Mouse (Mus musculus) testis, postnatal 10 days (tissue): ENCODE measurements around the gene 1700020N01Rik.
A peak's percentile ranks its signal among the peaks of the same experiment; 100 is the strongest.

Experiments used
- DNase-seq: peaks from one replicate; pipeline ENCODE4 v3.0.0; 2021; ENCODE audit warnings: low spot score

The 1700020N01Rik gene

DNA sequence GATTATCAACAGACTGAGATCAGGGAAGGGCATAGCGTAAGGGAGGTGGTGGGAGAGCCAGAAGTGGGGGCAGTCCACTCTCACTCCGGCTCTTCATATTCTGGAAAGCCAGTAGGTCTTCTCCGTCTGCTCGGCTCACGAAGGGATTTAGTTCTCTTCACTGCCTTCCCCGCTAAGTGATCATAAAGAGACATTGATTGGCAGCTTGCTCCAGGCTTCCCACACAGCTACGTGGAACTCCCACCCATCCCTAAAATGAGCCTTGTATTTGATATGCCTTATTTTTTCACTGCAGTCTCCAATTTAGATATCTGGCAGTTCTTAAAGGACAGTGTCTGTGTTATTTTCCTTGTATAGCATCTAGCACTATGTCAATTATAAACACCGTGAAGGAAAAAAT, 11.5 kb downstream of the 1700020N01Rik start:
- DNase-seq: no peak

- peak; percentile 45 for DNase-seq
These were observed 12.1 kb downstream of the 1700020N01Rik start for GRCm38 (mm10) chr10:21605011-21605571.

- DNase-seq: no peak
These were observed 12.7 kb downstream of the 1700020N01Rik start for GRCm38 (mm10) chr10:21605601-21606000.

GRCm38 (mm10) chr10:21606931-21607330, 14.0 kb downstream of the 1700020N01Rik start:
- no peak for DNase-seq

DNA sequence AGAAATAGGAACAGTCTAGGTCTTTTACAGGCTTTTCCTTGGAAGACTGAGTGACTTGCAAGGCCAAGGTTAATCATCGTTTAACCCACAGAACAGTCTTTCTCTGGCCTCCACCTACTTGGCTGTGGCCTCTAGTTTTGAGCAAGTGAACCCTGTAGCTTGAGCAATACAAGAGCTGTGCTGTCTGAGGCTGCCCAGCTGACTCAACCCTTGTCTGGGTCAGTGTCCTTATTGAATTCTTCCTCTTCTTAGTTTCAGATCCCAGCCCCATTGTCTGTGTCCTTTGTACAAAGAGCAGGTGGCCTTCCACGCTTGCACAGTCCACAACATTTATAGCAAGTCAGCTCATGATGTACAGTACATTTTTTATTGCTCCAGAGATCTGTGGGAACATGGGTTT, 16.6 kb downstream of the 1700020N01Rik start:
- no peak for DNase-seq

GRCm38 (mm10) chr10:21613021-21613860, 20.3 kb downstream of the 1700020N01Rik start:
- no peak for DNase-seq

DNA sequence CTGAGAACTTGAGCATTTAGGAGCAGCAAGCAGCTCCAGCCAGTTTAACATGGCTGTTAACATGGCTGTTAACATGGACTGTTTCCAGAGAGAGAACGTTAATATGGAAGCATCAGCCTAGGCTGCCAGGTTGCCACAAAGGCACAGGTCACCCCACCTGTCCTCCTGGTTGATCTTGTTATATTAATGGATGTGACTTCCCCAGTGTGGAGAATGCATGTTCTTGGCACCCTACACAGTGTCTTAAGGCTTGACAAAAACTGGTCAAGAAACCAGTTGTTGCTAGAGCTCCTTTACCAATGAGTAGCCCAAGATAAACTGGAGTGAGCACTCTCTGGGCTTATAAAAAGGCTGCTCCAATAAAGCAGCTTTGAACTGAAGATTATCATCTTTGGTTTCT, 21.6 kb downstream of the 1700020N01Rik start:
- DNase-seq: no peak

- no peak for DNase-seq
These were observed 26.0 kb downstream of the 1700020N01Rik start for GRCm38 (mm10) chr10:21618745-21619508.

DNA sequence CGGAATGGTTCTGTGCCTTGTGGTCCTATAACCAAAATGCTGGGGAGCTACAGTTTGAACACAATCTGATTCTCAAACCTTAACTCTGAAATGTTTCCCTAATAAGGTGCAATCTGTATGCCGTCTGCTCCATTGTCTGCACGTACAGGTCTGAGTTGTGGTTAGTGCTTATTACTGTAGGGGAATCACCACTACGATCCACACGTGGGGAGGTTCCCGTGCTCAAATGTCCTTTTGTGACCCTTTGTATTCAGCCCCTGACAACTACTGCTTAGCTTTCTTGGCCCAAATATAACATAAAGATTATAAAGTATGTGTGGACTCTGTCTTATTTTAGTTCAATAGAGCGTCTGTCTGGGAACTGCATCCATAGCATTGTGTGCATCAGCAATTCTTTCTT, 29.1 kb downstream of the 1700020N01Rik start:
- DNase-seq: no peak

- DNase-seq: peak; percentile 52
These were observed 35.6 kb downstream of the 1700020N01Rik start for GRCm38 (mm10) chr10:21628555-21628954.

GRCm38 (mm10) chr10:21629031-21629740, 36.2 kb downstream of the 1700020N01Rik start:
- no peak for DNase-seq

GRCm38 (mm10) chr10:21631481-21631880, 38.5 kb downstream of the 1700020N01Rik start:
- no peak for DNase-seq

- no peak for DNase-seq
These were observed 39.7 kb downstream of the 1700020N01Rik start for GRCm38 (mm10) chr10:21632687-21633086.

- DNase-seq: no peak
These were observed 43.2 kb downstream of the 1700020N01Rik start for GRCm38 (mm10) chr10:21635988-21636710.

GRCm38 (mm10) chr10:21636711-21637081, 43.8 kb downstream of the 1700020N01Rik start:
- DNase-seq: peak; percentile 31

DNA sequence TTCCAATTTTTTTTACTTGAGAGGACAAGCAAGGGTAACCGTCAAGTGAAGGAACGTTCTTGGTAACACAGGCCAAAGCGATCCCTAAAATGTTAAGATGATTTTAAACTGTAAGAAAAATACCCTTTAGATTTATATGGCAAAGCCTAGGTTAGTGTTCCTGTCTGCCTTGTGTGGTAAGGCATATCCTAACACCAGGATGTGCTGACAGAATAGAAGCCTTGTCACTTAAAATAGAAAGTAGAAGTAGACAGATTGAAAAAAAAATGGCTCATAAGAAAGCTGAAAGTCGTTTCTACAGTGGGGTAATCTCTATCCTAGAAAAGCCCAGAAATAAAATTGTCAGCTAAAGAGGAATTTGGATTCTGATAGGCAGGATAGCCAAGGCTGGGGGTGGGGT, 58.4 kb downstream of the 1700020N01Rik start:
- no peak for DNase-seq

DNA sequence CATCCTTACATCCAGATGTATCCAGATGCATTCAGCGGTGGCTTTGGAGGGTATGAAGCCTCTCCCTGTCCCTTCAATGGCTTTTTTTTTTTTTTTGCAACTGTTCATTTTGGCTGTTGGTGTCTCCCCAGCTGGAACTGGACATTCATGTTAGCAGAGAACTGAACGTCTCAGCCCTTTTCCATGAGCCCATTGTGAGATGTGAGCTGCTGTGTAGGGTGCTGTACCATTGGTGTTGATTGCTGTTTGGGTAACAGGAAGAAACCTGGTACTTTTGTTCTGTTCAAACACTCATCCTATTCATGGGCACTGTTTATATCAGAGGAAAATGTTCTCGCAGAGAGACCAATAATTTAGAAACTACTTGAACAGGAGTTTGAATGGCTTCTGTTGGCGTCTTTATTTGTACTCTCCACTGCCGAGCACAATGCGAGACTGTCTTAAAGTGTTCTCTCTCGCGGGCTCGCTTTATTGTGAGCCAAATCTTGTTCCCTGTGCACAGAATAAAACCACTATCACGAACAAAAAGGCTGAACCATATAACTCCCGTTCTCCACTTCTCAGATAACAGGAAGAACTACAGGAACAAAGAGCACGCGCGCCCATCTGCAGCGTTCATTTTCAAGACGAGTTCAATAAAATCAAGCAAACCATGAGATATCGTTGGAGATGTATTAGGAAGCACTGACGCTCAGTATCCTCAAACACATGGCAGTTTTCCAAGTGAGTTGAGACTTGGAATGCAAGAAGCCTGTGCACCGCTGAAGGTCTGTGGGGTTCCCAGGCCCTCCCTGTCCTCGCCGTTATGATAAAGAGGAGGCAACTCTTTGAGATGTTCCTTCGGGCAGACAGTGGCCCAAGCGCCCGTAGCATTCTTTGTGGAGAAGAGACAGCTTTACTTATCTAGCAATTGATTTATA, 59.7 kb downstream of the 1700020N01Rik start:
- DNase-seq: no peak

- no peak for DNase-seq
These were observed 60.5 kb downstream of the 1700020N01Rik start for GRCm38 (mm10) chr10:21653469-21653868.

DNA sequence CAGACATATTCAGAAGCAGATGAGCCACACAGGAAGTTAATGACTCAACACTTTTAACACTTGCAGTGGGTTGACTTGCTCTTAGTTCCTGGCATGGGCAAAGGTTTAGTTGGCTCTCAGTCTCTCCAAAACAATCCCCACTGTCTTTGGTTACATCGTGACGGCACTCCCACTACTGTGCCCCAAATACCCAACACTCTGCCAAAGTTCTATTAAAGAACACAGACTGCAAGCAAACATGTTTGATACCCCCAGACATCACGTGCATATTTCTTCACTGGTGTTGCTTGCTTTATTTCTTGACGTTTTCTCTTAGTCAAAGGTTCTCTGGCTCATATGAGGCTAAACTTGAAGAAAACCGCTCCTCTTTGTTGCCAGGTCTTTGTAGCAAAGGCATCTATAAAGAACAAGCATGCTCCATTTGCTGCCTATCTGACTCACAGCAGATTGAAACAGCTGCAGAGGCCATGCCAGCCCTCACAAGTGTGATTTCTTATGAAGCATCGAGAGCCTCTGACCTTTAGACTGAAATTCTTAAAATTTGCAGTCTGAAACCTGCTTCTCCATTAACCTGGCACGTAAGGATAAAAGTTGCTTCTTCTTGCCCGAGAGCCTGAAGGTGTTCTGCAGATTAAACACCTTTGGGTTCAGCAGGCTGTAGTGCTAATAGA, 66.8 kb downstream of the 1700020N01Rik start:
- DNase-seq: no peak

DNA sequence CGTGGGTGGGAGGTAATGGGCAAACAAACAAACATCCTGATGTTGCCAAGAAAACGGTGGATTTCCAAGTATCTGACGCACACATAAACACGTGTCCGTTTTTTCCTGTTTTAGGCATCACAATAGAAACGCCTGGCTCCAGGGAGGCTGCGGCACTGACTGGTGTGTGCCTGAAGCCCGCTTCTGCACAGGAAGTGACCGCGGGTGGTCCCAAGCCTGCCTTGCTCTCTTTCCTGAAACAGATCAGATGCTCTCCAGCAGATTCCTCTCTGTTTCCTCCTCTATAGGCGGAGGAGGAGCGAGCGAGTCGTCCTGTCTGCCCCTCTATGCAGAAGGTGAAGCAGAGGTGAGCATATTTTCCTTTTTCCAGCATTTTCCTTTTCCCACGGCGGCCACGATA, 76.0 kb downstream of the 1700020N01Rik start:
- no peak for DNase-seq
